Mouse (Mus musculus) layer of hippocampus, adult 11-12 months (tissue): Measurements from ENCODE around the gene Fam162b.

Experiments used
- DNase-seq: peaks from one replicate; pipeline ENCODE4 v3.0.0; 2022; ENCODE audit warnings: low spot score

Gene Fam162b

DNA sequence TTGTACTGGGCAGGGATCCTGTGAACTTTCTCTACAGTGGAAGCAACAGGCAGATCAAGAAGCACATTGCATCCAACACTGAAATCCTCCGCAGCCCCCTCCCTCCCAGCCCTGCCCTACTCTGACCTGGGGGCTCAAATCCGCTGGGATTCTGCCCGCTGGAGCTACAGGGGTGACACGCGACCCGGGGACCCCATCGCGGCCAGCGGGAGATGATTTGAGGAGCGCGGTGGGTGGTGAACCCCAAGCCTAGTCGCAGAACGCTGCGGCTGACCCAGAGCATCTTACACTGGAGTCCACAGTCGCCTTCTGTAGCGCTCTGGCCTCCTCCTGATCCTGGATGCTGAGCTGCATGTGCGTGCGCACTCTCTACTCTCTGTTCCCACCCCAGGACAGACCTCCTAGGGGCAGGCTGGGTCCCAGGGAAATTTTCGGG lies at the start of gene Fam162b:
Fam162b (minus strand) TSS at position 379 of the 436 bp plus-strand sequence.
- DNase-seq = no peak

DNA sequence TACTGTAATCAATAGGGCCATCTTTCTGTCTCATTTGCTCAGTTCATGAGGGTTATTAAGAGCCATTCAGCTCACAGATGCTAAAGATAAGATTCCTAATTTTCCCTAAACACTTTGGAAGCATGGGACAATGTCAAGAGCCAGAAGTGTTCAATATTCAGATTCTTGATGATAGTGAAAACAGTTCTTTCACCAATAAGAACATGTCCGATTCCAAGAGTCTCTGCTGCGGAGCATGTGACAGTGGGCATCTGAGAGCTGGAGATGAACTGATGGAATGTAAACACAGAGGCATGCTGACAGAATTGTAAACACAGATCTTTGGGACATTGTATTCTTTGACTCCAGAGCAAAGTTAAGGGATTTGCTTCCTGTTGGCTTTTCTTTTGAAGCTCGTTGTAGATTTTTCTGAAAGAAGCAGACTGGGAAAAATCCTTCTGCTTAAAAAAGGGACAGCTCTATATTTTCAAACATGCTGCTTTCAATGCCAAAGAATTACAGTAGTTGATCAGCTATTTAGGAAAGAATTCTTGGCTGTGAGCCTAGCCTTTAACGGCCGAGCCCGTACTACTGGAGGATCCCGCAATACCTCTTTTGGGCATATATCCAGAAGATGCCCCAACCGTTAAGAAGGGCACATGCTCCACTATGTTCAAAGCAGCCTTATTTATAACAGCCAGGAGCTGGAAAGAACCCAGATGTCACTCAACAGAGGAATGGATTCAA lies 41.3 kb upstream of the Fam162b start, which contains the start of gene Gprc6a:
Gprc6a (minus strand) TSS at position 51 of the 726 bp plus-strand sequence.
- no peak for DNase-seq

DNA sequence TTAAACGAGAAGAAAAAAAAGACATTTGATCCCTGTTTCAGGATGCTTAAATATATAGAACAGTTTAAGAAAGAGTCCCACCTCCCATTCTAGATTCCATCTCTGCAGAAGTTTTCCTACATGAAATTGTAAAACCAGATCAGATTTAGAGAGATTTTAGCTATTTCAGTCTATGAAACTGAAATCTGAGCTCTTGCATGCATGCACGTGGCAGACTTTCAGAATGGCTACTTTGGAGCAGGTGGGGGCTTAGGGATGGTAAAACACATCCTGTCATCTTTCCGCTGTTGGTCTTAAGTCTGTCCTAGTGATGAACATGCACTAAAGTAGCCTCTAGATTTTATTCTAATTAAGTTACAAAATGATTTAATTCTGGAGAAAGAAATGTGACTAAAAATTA lies 30.9 kb upstream of the Fam162b start:
- DNase-seq = no peak

DNA sequence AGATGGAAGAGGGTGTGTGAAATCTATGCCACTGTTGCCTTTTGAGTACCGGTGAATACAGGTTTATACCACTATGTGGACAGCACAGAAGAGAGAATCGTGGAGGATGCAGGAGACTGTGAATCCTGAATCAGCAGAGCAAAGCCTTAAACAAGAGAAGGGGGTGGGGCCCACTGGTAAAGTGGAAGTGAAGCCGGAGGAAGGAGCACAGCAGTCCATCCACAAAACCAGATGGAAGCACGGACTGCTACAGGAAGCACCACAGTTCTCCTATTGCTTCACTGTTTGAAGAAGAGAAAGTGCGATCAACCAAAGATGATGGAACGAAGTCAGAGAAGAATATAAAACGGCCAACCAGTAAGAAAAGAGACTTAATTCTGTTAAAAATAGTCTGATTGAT lies 29.8 kb upstream of the Fam162b start:
- DNase-seq = no peak

DNA sequence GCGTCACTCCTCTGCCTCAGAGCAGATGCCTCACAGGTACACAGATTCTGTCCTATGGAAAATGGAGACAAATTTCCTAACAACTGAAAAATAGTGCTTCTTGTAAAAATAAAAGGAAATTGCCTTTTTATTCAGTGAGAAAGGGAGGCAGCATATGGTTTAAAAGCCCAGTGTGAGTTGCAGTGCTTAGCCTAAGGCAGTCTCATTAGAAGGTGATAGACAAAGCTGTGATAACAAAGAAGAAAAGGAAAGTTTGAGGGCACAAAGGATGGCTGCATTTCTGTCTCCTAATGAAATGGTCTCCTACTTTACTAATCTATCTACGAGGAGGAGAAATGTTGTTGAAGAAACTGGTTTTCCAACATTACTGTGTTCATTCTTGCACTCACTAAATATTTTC lies 28.2 kb upstream of the Fam162b start:
- DNase-seq = no peak

DNA sequence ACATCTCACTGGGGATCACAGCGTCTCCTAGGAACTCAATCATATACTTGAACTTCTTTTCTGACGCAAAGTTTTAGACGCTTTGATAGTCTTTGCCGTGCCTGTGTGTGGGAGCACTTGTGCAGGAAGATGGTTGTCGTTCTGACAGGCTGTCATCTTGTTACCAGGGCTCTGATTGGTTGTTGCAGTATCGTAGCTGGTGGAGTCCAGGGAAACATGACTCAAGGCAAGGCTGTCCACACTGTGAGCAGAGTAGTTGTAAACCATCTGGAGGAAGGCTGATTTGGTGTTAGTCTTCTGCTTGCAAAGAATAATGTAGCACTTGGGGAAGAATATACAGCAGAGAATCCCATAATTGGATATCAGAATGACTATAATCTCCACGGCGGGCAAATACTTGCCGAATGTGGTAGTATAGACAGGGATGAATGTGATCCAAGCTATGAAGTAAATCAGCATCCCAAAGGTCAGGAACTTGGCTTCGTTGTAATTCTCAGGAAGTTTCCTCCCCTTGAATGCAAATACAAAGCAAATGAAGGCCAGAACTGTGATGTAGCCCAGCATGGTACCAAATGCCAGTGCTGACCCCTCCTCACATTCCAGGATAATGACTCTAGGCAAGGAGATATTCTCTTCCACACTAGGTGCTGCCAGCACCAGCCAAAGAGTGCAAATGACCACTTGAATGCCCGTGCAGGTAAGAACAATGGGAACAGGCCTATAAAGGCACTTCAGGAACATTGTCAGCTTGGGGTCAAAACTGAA lies 24.7 kb upstream of the Fam162b start:
- DNase-seq = no peak

DNA sequence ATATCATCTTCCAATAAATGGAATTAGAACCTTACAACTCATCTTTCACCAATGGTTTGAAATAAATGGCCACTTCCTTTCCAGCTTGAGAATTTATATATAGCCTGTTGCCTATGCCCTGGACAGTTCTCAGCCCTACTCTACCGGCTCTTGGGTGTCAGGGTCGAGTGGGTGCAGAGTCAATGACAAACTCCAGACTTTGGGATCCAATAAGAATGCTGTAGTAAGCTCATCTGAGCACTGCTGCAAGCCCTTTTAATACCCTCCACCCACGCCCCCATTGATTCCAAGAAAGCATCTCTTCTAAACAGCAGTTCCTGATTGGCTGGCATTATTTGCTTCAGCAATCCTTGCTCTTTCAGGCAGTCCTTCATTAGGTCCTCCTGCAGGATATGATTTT lies 23.1 kb upstream of the Fam162b start:
- DNase-seq = no peak

DNA sequence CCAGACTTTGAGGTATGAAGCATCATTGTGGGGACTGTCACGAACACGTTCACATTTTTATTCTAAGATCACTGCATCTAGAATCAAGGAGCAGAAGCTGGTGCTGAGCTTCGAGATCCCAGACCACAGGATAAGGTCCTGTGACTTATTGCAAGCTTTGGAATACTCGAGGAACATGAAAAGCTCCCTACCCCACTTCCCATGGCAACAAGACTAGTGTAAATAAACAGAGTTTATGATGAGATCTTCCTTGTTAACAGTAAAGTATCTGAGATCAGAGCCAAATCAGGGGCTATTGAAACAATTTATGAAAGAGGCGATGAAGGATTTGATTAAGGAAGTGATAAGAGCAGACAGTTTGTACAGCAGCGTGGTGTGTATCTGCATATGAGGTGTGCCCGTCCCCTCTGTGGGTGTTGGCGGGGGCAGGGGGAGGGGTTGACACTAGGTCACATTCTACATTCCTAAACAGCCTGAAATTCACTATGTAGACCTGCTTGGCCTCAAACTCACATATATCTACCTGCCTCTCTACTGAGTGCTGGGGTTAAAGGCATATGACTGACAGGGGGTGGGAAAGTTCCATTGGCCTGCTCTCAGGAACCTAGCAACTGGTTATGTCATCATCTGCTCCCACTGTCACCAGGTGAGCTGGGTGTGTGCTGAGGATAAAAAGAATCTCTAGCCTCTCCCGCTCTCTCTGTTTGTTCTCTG lies 21.8 kb upstream of the Fam162b start:
- no peak for DNase-seq

DNA sequence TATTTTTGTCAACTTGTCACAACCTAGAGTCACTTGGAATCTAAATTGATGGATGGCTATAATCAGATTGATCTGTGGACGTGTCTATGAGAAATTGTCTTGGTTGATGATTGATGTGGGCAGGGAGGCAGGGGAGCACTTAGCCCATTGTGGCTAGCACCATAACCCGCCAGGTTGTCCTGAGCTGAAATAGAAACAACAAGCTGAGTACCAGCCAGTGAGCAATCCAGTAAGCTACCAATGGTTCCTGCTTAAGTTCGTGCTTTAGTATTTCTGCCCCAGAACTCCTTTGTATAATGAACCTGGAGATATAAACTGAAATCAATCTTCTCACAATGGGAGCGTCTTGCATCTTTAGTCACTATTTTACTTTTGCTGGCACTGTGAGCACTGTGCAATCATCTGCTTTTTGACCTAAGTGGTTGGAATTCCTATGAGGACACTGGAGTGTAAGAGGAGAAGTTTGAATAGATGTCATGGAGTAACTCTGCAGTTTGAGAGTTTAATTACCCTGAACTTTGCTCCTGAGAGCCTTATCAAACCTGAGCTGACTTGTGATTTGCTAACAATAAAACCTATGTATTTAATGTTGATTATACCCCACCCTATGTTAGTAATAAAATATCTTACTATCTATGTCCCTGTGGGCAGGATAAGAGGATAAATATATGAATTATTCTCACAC lies 19.6 kb upstream of the Fam162b start:
- no peak for DNase-seq

DNA sequence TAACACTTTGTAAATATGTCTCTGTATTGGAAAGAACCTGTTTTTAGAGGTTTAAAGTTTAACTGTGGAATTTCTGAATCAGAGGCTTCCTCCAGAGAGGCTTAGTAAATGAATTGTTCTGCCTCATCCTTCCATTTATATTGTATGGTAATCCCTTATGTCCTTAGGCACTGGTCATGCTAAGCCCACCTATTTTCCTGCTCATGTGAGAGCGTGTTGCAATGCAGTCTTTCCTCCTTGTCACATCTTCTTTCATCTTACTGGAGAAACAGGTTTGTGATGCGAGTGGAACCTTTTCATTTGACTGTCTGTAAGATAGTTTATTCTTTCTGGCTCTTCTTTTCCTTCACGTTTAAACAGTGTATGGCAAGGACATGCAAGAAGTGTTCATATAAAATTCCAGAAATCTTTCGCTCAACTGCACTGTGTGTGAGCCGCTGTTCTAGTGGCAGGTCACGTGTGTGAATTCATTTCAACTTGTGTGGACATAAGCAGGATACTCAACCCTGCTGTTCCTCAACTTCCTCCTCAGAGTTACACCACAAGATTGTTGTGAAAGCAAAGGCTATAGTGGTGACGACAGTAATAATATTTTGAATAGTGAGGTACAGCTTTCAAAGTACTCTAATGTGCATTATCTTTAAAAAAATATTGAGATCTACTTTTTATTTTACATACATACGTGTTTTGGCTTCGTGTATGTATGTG lies 6.8 kb upstream of the Fam162b start:
- no peak for DNase-seq

DNA sequence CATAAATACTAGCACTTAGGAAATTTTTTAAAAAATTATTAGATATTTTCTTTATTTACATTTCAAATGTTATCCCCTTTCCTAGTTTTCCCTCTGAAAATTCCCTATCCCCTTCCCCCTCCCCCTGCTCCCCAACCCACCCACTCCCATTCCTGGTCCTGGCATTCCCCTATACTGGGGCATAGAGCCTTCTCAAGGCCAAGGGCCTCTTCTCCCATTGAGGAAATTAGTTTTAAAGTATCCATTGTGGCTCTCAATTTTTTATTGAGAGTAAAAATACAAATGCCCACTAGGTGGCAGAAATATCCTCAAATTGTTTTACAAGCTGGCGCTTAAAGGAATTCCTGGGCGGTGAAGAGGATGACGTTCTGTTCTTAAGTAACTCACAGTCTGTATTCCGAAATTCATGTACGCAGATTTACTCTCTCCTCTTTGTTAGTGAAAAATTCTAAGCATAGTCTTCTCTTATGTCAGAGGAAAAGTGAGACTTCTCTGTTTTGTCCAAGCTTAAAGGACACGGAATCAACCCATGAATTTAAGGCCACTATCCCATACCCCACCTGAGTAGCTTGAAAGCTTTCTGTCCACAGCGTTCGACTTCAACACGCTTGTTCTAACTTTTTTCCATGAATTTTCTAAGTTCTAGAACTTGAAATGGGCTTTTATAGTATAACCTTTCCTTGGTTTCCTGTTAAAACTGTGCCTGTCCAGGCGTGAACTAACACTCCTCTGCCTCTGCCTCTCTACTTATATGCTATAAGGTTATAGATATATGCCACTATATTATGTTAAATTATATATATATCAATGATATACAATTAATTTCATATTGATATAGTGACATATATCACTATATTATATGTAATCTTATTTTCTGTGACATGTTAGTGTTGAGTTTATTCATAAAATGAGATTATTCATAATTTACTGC lies 4.9 kb upstream of the Fam162b start:
- DNase-seq = peak; percentile 11

DNA sequence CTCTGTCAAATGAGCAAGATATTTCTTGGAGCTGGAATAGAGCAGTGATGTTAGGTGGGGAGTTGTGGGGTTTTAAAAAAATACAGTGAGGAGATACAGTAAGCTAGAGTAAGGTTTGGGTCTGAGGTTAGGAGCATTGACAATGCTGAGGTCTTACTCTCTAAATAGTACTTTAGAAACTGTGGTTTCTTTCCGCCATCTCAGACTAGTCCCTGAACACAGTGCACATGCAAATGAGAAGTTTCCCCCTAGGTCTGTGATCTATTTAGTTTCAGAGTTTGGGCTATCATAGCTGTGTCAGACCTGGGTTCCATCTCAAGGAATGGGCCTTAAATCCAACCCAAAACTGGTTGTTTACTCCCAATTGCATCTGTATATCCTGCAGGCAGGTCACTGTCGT lies 1.3 kb upstream of the Fam162b start:
- no peak for DNase-seq

DNA sequence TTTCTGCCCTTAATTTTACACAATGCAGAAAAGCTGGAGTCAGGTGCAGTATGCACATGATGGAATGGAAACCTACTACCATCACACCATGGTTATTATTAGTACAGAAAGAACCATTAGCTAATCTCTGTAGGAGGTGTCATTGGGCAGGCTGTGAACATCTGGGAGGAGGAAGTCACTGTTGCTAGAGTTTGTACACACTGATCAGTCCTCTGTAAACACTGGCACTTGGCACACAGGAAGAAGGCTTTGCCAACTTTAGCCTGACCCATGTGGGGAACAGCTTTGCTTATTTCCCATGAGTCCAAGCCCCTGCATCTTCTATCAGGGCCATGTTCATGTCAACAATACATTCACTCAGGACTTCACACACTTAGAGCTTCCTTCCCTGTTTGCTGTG lies 5.4 kb downstream of the Fam162b start:
- DNase-seq = no peak

DNA sequence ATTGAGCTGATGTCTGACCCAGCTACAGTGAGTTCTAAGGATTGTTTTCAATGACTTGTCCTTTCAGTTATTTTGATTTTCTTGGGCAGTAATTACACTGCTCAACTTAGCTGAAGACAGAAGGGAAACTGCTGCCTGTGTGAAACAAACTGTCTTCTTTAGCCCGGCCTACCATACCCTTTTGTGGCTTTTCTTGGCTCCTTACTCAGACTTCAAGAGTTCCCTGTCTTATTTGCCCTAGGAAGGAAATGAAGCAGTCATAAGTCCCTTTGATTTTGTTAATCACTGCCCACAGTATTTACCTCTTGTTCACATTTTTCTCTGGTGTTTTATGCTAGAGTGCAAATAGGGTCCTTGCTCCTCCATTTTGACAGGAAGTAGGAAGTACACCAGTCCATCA lies 5.9 kb downstream of the Fam162b start:
- DNase-seq = no peak

DNA sequence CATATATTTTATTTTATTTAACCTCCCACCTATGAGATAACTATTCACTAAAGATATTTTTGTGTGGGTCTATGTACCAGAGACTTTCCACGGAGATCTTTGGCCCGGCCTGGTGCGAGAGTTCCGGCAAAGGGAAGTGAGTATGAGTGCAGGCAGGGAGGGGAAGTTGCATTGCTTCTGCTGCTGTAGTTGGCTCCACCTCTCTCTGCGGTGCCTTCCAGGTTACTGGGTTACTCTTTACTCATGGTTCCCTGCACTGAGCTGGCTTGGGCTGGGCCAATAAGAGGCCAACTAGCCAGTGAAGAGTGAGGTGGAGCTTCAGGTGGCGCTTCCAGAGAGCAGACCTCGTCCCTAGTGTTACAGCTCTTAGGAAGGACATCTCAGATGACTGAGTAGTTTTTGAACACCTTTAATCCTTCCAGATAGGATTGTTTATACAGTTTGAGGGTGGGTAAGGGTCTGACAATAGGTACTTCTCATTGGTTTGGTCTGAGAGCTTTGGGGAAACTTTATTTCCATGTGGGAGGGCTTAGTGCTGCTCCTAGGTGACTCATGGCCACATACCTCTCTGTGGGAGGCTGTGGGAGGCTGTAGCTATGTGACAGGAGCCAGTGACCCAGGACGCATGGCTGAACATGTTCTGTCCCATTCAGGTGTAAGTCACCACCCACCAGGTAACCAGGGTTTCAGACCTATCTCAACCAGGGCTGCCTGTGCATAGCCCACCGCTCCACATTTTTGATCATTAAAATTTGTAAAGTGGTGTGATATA lies 18.9 kb downstream of the Fam162b start:
- no peak for DNase-seq

DNA sequence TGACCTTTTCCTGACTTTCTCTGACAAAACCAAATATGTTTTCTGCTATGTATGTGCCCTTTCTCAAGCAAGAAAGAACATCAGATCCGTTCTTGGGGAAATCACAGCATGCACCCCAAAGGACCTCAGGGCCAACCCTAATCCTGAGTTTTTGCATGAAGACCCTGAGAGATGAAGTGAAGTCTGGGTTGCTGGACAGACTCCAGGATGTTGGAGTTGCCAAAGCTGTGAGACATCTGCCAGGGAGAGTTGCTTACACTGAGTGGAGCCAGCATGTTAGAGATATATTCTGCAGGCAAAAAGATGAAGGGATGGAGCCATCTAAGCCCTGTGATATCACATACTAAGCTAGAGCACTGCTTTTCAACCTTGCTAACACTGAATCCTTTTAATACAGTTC lies 34.3 kb downstream of the Fam162b start:
- no peak for DNase-seq

DNA sequence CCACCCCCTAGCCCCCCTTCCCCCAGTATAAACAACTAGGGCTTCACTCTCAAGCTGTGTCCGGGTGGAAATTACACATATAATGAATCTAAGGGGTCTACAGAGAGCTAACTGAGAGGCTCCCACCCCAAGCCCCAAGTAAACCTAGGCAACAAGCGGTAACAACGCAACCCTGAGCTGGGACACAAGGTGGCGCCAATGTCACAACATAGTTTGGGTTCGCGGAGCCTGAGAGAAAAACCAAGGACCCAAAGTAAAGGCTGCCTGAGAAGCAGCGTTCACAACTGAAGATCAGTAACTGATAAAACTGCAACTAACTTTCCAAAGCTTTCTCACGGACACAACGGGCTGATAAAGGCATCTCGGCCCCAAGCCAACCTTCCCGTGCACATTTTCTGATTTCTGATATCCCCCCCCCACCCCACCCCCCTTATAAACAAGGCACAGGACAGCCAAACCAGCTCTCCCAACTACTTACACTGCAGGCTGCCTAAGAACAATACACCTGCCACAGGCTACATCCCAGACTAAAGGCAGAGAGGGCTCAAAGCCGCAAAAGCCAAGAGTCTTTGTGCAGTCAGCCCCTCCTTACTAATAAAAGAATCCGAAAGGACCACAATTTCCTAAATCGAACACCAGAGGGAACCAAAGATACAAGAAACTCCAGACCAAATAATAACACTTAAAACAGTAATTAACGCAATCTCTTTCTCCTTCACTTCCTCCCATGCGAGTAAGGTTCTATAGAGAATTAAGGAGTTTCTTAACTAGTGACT lies 36.8 kb downstream of the Fam162b start:
- DNase-seq = peak; percentile 83
